Mouse (Mus musculus) stomach, postnatal 0 days (tissue): ENCODE measurements at regions not wholly inside any gene's neighbourhood (a gene's known extent, or its start where the extent isn't known, plus 50 kb on each side); places are given as distances from the start of the nearest gene placed in this dataset.

ENCODE experiments used
- CTCF ChIP-seq: IDR thresholded peaks from 2 replicates; pipeline ENCODE4 v1.5.1; 2016; ENCODE audit warnings: antibody characterized with exemption, low read depth, mild to moderate bottlenecking, moderate library complexity
- EP300 ChIP-seq: optimal IDR thresholded peaks from 2 replicates; pipeline ENCODE3; 2016; ENCODE audit warnings: antibody characterized with exemption

DNA sequence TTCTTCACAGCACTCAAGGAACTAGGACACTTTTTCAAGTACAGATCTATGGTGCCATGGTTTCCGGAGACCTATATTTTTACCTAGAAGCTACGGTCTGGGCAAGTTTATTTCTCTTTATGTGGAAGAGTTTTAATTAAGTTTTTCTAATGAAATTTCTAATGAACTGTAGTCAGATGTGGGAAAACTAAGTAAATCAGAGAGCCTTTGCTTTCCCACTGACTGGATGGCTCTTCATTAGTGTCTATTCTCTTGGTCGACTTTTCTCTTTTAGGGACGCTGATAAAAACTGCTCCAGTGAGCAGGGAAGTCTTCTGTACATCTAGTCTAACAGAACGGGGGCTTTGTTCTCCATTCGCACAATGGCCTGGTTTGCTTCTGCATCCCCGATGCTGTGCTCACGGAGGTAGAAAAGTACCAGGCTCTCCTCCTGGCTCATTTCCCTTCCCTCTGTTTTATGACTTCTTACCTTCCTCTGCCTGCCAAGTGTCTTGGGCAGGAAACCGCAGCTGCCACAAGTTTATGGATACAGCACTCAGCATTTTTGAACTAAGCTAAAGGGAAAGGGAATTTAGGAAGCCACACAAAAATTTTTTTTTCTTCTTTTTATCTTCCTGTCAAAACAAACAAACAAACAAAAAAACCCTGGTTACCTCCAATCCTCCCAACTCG is 749.6 kb downstream of the Tmem132b start:
- TF ChIP-seq CTCF (no peak), EP300 (no peak)
